Mouse (Mus musculus): ENCODE results near the gene Ugt1a6a.

DNA sequence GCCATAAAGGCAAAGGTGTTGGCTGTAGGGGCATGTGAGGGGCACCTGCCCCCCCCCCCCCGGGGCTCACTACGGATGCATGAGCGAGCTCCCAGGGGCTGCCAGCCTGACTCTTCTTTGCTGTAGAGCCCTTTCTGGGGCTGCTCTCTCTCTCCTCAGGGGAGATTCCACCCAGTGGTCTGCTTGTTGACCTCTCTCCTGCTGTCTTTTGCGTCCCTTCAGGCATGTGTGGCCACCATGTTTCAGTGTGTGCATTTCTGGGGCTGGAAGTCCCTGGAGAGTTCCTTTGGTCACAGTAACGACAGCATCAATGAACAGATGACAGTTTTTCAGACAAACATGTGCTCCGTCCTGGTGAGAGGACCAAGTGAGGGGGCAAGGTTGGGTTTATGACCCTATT lies 123.8 kb downstream of the Ugt1a6a start:
- TF ChIP-seq POLR2A (IDR thresholded peaks at IDR 0.05; ENCODE audit: control insufficient read depth in 1 of 2, insufficient read depth in 1 of 2, low read depth in 1 of 2, low read length in 2 of 2, poor library complexity in 1 of 2) (no peak), USF1 (IDR thresholded peaks at IDR 0.05; ENCODE audit: low read depth, low read length) (no peak), EP300 (IDR thresholded peaks at IDR 0.05; ENCODE audit: low read depth in 1 of 2, low read length in 2 of 2) (no peak)
